Mouse (Mus musculus) inflammation-experienced regulatory T-cells (primary cell): Measurements from ENCODE around the gene Olfr1196. TPM values are rescaled to one million over a fixed set of nuclear protein-coding genes. Genes with fewer than 3 reads are reported as not detected.

Source experiments
- polyA plus RNA-seq, 2 experiments: library from polyadenylated mRNA; unstranded; fragments of 100-300 nt; shearing (Covaris generic); gene quantifications; one replicate each; pipeline ENCODE4 v1.2.1; 2017

Olfr1196 gene
- polyA plus RNA-seq = not detected

GRCm38 (mm10) chr2:88704497-88704896, at the start of gene Olfr1196:
Gene Olfr1196 (minus strand): TSS chr2:88704597.

GRCm38 (mm10) chr2:88751270-88751669, 46.9 kb upstream of the Olfr1196 start, which contains the start of gene Olfr1198:
Gene Olfr1198 (minus strand): TSS chr2:88751370.

GRCm38 (mm10) chr2:88732266-88732665, 27.9 kb upstream of the Olfr1196 start, which contains the start of gene Olfr1197:
Gene Olfr1197 (minus strand): TSS chr2:88732366.

GRCm38 (mm10) chr2:88689087-88689486, 15.3 kb downstream of the Olfr1196 start, which contains the start of gene Olfr1195:
Gene Olfr1195 (minus strand): TSS chr2:88689187.

GRCm38 (mm10) chr2:88675328-88675727, 29.1 kb downstream of the Olfr1196 start, which contains the start of gene Olfr1193:
Gene Olfr1193 (plus strand): TSS chr2:88675628.

GRCm38 (mm10) chr2:88648209-88648608, 56.2 kb downstream of the Olfr1196 start, which contains the start of gene Olfr1192-ps1:
Gene Olfr1192-ps1 (plus strand): TSS chr2:88648509.

Other genes with a start within 250 kb of the Olfr1196 start
- gene Olfr1183, start 249.7 kb downstream of the Olfr1196 start, polyA plus RNA-seq = under 1 TPM in 1 of 2 experiments, not detected in 1; 0.35 TPM
- under 1 TPM in 1 of 2 experiments, not detected in 1; 0.64 TPM for gene Olfr1184, start 221.0 kb downstream of the Olfr1196 start, polyA plus RNA-seq
- gene Olfr1185-ps1, start 211.3 kb downstream of the Olfr1196 start, polyA plus RNA-seq = under 1 TPM in 1 of 2 experiments, not detected in 1; 0.13 TPM
- gene Olfr1186, start 186.0 kb downstream of the Olfr1196 start, polyA plus RNA-seq = under 1 TPM in 1 of 2 experiments, not detected in 1; 0.12 TPM
- under 1 TPM in 1 of 2 experiments, not detected in 1; 0.17 TPM for gene Olfr1188, start 147.7 kb downstream of the Olfr1196 start, polyA plus RNA-seq
- not detected for gene Olfr1189, start 118.1 kb downstream of the Olfr1196 start, polyA plus RNA-seq
- gene Olfr1191-ps1, start 64.1 kb downstream of the Olfr1196 start, polyA plus RNA-seq = under 1 TPM in 1 of 2 experiments, not detected in 1; 0.34 TPM
- under 1 TPM in 1 of 2 experiments, not detected in 1; 0.21 TPM for gene Olfr1192-ps1, start 56.1 kb downstream of the Olfr1196 start, polyA plus RNA-seq
- under 1 TPM; 0.16 to 0.23 TPM for gene Olfr1193, start 29.0 kb downstream of the Olfr1196 start, polyA plus RNA-seq
- gene Olfr1195, start 15.4 kb downstream of the Olfr1196 start, polyA plus RNA-seq = under 1 TPM; 0.28 to 0.33 TPM
- 1 to 10 TPM in 1 of 2 experiments, not detected in 1; 1.5 TPM for gene Olfr1197, start 27.8 kb upstream of the Olfr1196 start, polyA plus RNA-seq
- under 1 TPM in 1 of 2 experiments, not detected in 1; 0.12 TPM for gene Olfr1198, start 46.8 kb upstream of the Olfr1196 start, polyA plus RNA-seq
- gene Olfr1199, start 55.9 kb upstream of the Olfr1196 start, polyA plus RNA-seq = not detected
- gene Olfr1200, start 65.9 kb upstream of the Olfr1196 start, polyA plus RNA-seq = not detected
- gene Olfr1201, start 88.4 kb upstream of the Olfr1196 start, polyA plus RNA-seq = not detected
- under 1 TPM in 1 of 2 experiments, not detected in 1; 0.04 TPM for gene Olfr1202, start 109.9 kb upstream of the Olfr1196 start, polyA plus RNA-seq
- 1 to 10 TPM in 1 of 2 experiments, under 1 TPM in 1; 0.17 to 1.2 TPM for gene Olfr1205, start 125.1 kb upstream of the Olfr1196 start, polyA plus RNA-seq
- under 1 TPM in 1 of 2 experiments, not detected in 1; 0.06 TPM for gene Olfr1204, start 144.7 kb upstream of the Olfr1196 start, polyA plus RNA-seq
- gene Olfr1206, start 158.6 kb upstream of the Olfr1196 start, polyA plus RNA-seq = under 1 TPM in 1 of 2 experiments, not detected in 1; 0.61 TPM
- 1 to 10 TPM in 1 of 2 experiments, not detected in 1; 1.9 TPM for gene Olfr1208, start 197.7 kb upstream of the Olfr1196 start, polyA plus RNA-seq
- under 1 TPM; 0.04 to 0.37 TPM for gene Olfr1209, start 210.6 kb upstream of the Olfr1196 start, polyA plus RNA-seq
- gene Olfr1211, start 233.5 kb upstream of the Olfr1196 start, polyA plus RNA-seq = not detected
- under 1 TPM in 1 of 2 experiments, not detected in 1; 0.16 TPM for gene Olfr1212, start 249.4 kb upstream of the Olfr1196 start, polyA plus RNA-seq